Mouse (Mus musculus) cortical plate, adult 2 months (tissue): ENCODE measurements at regions not wholly inside any gene's neighbourhood (a gene's known extent, or its start where the extent isn't known, plus 50 kb on each side); places are given as distances from the start of the nearest gene placed in this dataset.

Experiments used
- CTCF ChIP-seq: fragments of 200-500 bp; IDR thresholded peaks from 2 replicates; pipeline ENCODE4 v1.5.1; 2011; ENCODE audit warnings: mild to moderate bottlenecking, control low read depth, low read length; ENCODE audit not compliant: insufficient read depth; ENCODE audit errors: extremely low read depth
- POLR2A ChIP-seq: fragments of 200-500 bp; IDR thresholded peaks from 2 replicates; pipeline ENCODE4 v1.6.1; 2011; ENCODE audit warnings: mild to moderate bottlenecking, low read length, control low read depth; ENCODE audit not compliant: insufficient read depth; ENCODE audit errors: extremely low read depth

DNA sequence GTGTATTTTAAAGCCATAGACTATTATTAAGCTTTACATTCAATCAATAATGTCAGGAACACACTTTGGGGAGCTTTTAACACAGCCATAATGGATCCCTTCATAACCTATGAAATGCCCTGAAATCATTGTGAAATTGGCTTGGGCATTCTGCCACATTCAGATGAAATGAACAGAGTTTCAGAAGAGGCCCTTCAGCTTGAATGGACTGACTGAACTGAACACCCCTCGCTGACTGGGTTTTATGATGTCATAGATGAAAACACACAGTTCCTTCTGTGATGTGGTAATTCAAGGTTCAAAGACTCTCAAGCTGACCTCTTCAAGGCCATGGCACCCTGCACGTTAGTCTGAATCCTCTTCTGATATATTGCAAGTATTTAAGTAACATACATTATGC lies 298.4 kb upstream of the Ercc4 start:
- TF ChIP-seq CTCF (no peak), POLR2A (no peak)
